In the genomic region with DNA sequence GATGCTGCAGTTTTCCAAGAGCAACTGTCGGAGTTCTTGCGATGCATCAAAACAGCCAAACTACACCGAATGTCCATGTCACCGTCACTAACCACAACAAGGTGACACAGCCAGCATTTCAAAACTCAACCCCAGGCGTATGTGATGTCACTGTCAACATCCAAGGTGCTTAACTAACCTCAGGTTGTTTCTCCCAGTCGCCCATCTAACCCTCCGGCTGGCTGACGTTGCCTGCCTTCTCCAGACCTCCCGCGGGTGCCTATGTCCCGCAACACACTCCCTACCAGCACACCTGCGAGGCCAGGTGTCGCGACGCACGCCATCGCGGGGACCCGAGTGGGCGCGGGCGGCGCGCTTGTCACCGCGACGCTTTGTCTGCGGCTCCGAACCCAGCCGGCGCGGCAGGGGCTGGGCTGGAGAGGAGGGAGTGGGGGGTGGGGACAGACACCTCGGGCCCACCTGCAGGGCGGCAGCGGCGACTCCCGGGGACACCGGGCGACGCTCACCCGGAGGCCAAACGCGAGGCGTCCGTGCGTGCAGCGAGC, we compare ENCODE assay signal across 8 mouse cellular contexts. TPM values are rescaled to one million over a fixed set of nuclear protein-coding genes. Genes with fewer than 3 reads are reported as not detected.
DNase-seq lines count a peak whose midpoint lies in the region; ATAC-seq and TF ChIP-seq lines count a peak whose summit lies in the region.

No protein-coding gene starts in this region.

- POLR2A ChIA-PET in Patski (lab: Charles Lee), result no interaction called here

- H3K36me3 ChIP-seq in heart, embryonic 11.5 days (ENCODE audit: control insufficient read depth, insufficient read depth, low read length), result no peaks in the 10 kb centered on the region
- H3K36me3 ChIP-seq in forebrain, embryonic 10.5 days (replicated peaks), result peaks cover 11% of the 10 kb centered on the region
- H3K36me3 ChIP-seq in intestine, postnatal 0 days (ENCODE audit: control insufficient read depth, insufficient read depth), result no peaks in the 10 kb centered on the region
- no peaks in the 10 kb centered on the region for H3K36me3 ChIP-seq in liver, postnatal 0 days (replicated peaks; ENCODE audit: insufficient read depth, low read length)
- H3K36me3 ChIP-seq in stomach, embryonic 14.5 days (ENCODE audit: control insufficient read depth, insufficient read depth, low read length), result no peaks in the 10 kb centered on the region

- in situ Hi-C loops in Patski (cut with MboI; ENCODE audit: low pct_unique_long_range_greater_than_20kb), result no loop called here

- H3K4me3 ChIP-seq in heart, embryonic 11.5 days (ENCODE audit: low read depth, low read length), result peak overlapping the region; percentile 91
- peak overlapping the region; percentile 96 for H3K4me3 ChIP-seq in forebrain, embryonic 10.5 days
- H3K4me3 ChIP-seq in intestine, postnatal 0 days (ENCODE audit: low read depth, low read length), result peak overlapping the region; percentile 86
- peak overlapping the region; percentile 59 for H3K4me3 ChIP-seq in liver, postnatal 0 days (ENCODE audit: low read depth, low read length)
- peak overlapping the region; percentile 86 for H3K4me3 ChIP-seq in stomach, embryonic 14.5 days (ENCODE audit: low read depth, low read length)

- no peak for TF ChIP-seq EP300 in liver, postnatal 0 days (IDR thresholded peaks at IDR 0.05; ENCODE audit: low read depth)

- peak overlapping the region; percentile 99 for H3K4me2 ChIP-seq in heart, embryonic 11.5 days
- peak overlapping the region; percentile 97 for H3K4me2 ChIP-seq in intestine, postnatal 0 days (replicated peaks; ENCODE audit: low read depth)
- peak overlapping the region; percentile 74 for H3K4me2 ChIP-seq in liver, postnatal 0 days (ENCODE audit: low read depth, low read length)
- peak overlapping the region; percentile 99 for H3K4me2 ChIP-seq in stomach, embryonic 14.5 days (replicated peaks; ENCODE audit: low read depth, low read length)

- no peak for DNase-seq in heart, adult 9 months (ENCODE audit: low spot score in 2 of 2)
- no peak for DNase-seq in Patski (ENCODE audit: low read depth, low spot score)
- peak; percentile 31 for DNase-seq in forebrain, embryonic 10.5 days (ENCODE audit: extremely low spot score, low spot score)
- peak; percentile 42 for DNase-seq in liver, postnatal 0 days
- DNase-seq in adrenal gland, postnatal 36 days, result no peak

- 1% methylated on average over 41 of the region's 47 CpGs for WGBS in heart, embryonic 11.5 days (ENCODE audit: insufficient replicate concordance)
- under 1% methylated on average over 47 of the region's 47 CpGs for WGBS in forebrain, embryonic 10.5 days
- under 1% methylated on average over 46 of the region's 47 CpGs for WGBS in intestine, postnatal 0 days
- 3% methylated on average over 30 of the region's 47 CpGs for WGBS in liver, postnatal 0 days (ENCODE audit: insufficient replicate concordance)
- WGBS in stomach, embryonic 14.5 days, result 2% methylated on average over 44 of the region's 47 CpGs

- ATAC-seq in heart, embryonic 11.5 days (replicated peaks; ENCODE audit: insufficient number of reproducible peaks, low FRiP score, low TSS enrichment), result peak; percentile 55
- ATAC-seq in Patski, result peak; percentile 28
- ATAC-seq in intestine, postnatal 0 days, result peak; percentile 32; the same call in 1 of the 2 replicates
- peak; percentile 18 for ATAC-seq in liver, postnatal 0 days
- ATAC-seq in stomach, embryonic 14.5 days (ENCODE audit: insufficient number of reproducible peaks, insufficient read depth, low FRiP score, low read depth), result peak; percentile 47

- TF ChIP-seq CTCF in Patski (IDR thresholded peaks at IDR 0.05), result no peak
- TF ChIP-seq CTCF in intestine, postnatal 0 days (IDR thresholded peaks at IDR 0.05; ENCODE audit: low read depth), result no peak
- no peak for TF ChIP-seq CTCF in liver, postnatal 0 days (IDR thresholded peaks at IDR 0.05; ENCODE audit: low read depth)

- H3K27ac ChIP-seq in heart, embryonic 11.5 days (ENCODE audit: low read depth, low read length), result peak overlapping the region; percentile 78
- H3K27ac ChIP-seq in forebrain, embryonic 10.5 days, result peak overlapping the region; percentile 98
- peak overlapping the region; percentile 88 for H3K27ac ChIP-seq in intestine, postnatal 0 days (ENCODE audit: low read depth, low read length)
- H3K27ac ChIP-seq in liver, postnatal 0 days (ENCODE audit: low read depth), result peak overlapping the region; percentile 94
- peak overlapping the region; percentile 84 for H3K27ac ChIP-seq in stomach, embryonic 14.5 days (ENCODE audit: low read length)

- CTCF ChIA-PET in Patski (lab: Charles Lee), result no interaction called here

- H3K9me3 ChIP-seq in heart, embryonic 11.5 days (replicated peaks; ENCODE audit: control insufficient read depth, low read length), result no peaks in the 10 kb centered on the region
- no peaks in the 10 kb centered on the region for H3K9me3 ChIP-seq in forebrain, embryonic 10.5 days
- H3K9me3 ChIP-seq in intestine, postnatal 0 days (ENCODE audit: control insufficient read depth), result no peaks in the 10 kb centered on the region
- no peaks in the 10 kb centered on the region for H3K9me3 ChIP-seq in liver, postnatal 0 days (ENCODE audit: low read length)
- no peaks in the 10 kb centered on the region for H3K9me3 ChIP-seq in stomach, embryonic 14.5 days (ENCODE audit: control insufficient read depth, low read depth, low read length)

- peak overlapping the region; percentile 81 for H3K9ac ChIP-seq in heart, embryonic 11.5 days (ENCODE audit: low read depth, low read length)
- H3K9ac ChIP-seq in intestine, postnatal 0 days (ENCODE audit: low read depth, low read length), result peak overlapping the region; percentile 79
- peak overlapping the region; percentile 82 for H3K9ac ChIP-seq in liver, postnatal 0 days (replicated peaks)
- H3K9ac ChIP-seq in stomach, embryonic 14.5 days (replicated peaks; ENCODE audit: low read depth, low read length), result peak overlapping the region; percentile 62

- H3K27me3 ChIP-seq in heart, embryonic 11.5 days (ENCODE audit: control insufficient read depth, insufficient read depth, low read length), result no peaks in the 10 kb centered on the region
- H3K27me3 ChIP-seq in Patski, result no peaks in the 10 kb centered on the region
- H3K27me3 ChIP-seq in forebrain, embryonic 10.5 days (ENCODE audit: poor library complexity, severe bottlenecking), result no peaks in the 10 kb centered on the region
- H3K27me3 ChIP-seq in intestine, postnatal 0 days (replicated peaks; ENCODE audit: control insufficient read depth, insufficient read depth, low read length), result no peaks in the 10 kb centered on the region
- H3K27me3 ChIP-seq in liver, postnatal 0 days (ENCODE audit: insufficient read depth, low read length), result peaks cover 5% of the 10 kb centered on the region; the same call in 1 of the 2 replicates
- no peaks in the 10 kb centered on the region for H3K27me3 ChIP-seq in stomach, embryonic 14.5 days (ENCODE audit: control insufficient read depth, insufficient read depth, low read length)

- 0 out of 2 replicates have a peak, but pooled peaks cover 5% of the 10 kb centered on the region for H3K4me1 ChIP-seq in heart, embryonic 11.5 days (ENCODE audit: control insufficient read depth, insufficient read depth, low read length)
- peaks cover 67% of the 10 kb centered on the region for H3K4me1 ChIP-seq in forebrain, embryonic 10.5 days
- H3K4me1 ChIP-seq in intestine, postnatal 0 days (replicated peaks; ENCODE audit: control insufficient read depth, insufficient read depth, low read length), result no peaks in the 10 kb centered on the region
- peaks cover 3% of the 10 kb centered on the region for H3K4me1 ChIP-seq in liver, postnatal 0 days (ENCODE audit: insufficient read depth)
- no peaks in the 10 kb centered on the region for H3K4me1 ChIP-seq in stomach, embryonic 14.5 days (ENCODE audit: control insufficient read depth, insufficient read depth, low read length)

RNA-seq across cellular contexts. Expression of gene Kif21a, which starts 0.7 kb away (rescaled TPM):
- 6.5 TPM in 2 replicates for polyA plus RNA-seq in heart, embryonic 11.5 days (2014; fragmentation: Nextera tagmentation; extraction: Ambion mirVana)
- polyA plus RNA-seq in Patski (2021), result 32.5 TPM
- 26.7 and 26.8 TPM in 2 replicates for polyA plus RNA-seq in forebrain, embryonic 10.5 days (2016; fragmentation: Nextera tagmentation; extraction: Ambion mirVana)
- 13.3 and 16.0 TPM in 2 replicates for polyA plus RNA-seq in intestine, postnatal 0 days (2015; fragmentation: Nextera tagmentation; extraction: Ambion mirVana)
- 5.2 TPM in 2 replicates for polyA plus RNA-seq in liver, postnatal 0 days (2015; fragmentation: Nextera tagmentation; extraction: Ambion mirVana)
- polyA plus RNA-seq in stomach, embryonic 14.5 days (2014; fragmentation: Nextera tagmentation; extraction: Ambion mirVana), result 23.3 and 25.9 TPM in 2 replicates
- total RNA-seq in adrenal gland, postnatal 36 days (2021), result 10 to 100 TPM; 16.6 to 20.1 TPM

Comparison
In these comparisons a context has a peak if more than half of its experiments do, and no peak if none do; other contexts are left out.
1. DNase-seq: peak in forebrain, embryonic 10.5 days (single experiment) and liver, postnatal 0 days (single experiment); none in heart, adult 9 months (0 of 2), Patski (single experiment) and adrenal gland, postnatal 36 days (0 of 2).
2. Peak in every context shown above with its lines, with median percentiles within 50 percentile points of each other: ATAC-seq, H3K27ac ChIP-seq, H3K4me2 ChIP-seq, H3K4me3 ChIP-seq and H3K9ac ChIP-seq.